Mouse (Mus musculus) lung, adult 2 months (tissue): ENCODE data around the gene Bcorl1.

Experiments
- CTCF ChIP-seq: fragments of 200-500 bp; IDR thresholded peaks from 2 replicates; pipeline ENCODE4 v1.5.1; 2011; ENCODE audit warnings: mild to moderate bottlenecking, low read length, control low read depth; ENCODE audit not compliant: insufficient read depth
- POLR2A ChIP-seq: fragments of 200-500 bp; IDR thresholded peaks from 2 replicates; pipeline ENCODE4 v1.6.1; 2011; ENCODE audit warnings: low read depth, mild to moderate bottlenecking, control low read depth, low read length, borderline replicate concordance; ENCODE audit errors: extremely low read depth

GRCm38 (mm10) chrX:48425280-48425679 is 84.1 kb downstream of the Bcorl1 start:
- TF ChIP-seq POLR2A (no peak), CTCF (no peak)
